Mouse (Mus musculus): ENCODE data around the gene Slc35g2. TPM values are rescaled to one million over a fixed set of nuclear protein-coding genes. Genes with fewer than 3 reads are reported as not detected.
A peak's percentile ranks its signal among the peaks of the same experiment; 100 is the strongest.

Gene Slc35g2
- polyA plus RNA-seq, 1 experiment from 2014 or later: 2.9 TPM

DNA sequence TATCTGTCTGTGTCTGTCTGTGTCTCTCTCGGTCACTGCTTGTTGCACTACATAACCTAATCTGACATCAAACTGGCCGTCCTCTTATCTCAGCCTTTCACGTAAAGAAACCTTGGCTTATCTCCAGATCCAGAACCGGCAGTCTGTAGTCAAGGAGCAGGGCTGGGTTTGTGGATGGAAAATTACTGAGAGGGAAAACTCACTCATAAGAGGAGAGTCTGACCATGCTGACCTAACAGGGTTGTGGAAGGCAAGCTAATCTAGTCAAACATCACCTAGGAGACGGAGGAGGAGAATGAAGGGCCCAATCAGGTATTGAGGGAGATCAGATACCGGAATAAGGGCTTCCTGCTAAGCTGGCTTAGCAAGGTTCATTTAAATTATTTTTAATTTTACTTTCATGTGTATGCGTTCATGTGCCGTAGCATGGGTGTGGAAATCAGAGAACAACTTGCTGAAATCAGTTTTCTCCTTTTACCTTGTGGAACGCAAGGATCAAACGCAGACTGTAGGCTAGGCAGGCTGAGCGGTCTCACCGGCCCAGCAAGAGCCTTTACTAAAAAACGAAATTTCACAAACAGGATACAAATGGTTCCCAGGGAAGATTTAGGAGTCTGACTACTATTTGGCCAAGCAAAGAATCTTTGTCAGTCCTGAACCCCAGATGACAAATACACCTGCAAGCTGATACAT, 12.1 kb upstream of the Slc35g2 start:
- 73% methylated on average over 13 of the region's 13 CpGs for WGBS
- Histone ChIP-seq H3K27me3 (replicated peaks; ENCODE audit: low read depth, poor library complexity, severe bottlenecking) (0 out of 2 replicates have a peak, but pooled peaks cover 3% of the 10 kb centered on the region), H3K4me1 (peaks cover 21% of the 10 kb centered on the region), H3K9me3 (no peaks in the 10 kb centered on the region), H3K36me3 (replicated peaks) (no peaks in the 10 kb centered on the region), H3K27ac (replicated peaks) (no peak overlapping the region), H3K4me3 (no peak overlapping the region)
- DNase-seq (ENCODE audit: low spot score): no peak

GRCm38 (mm10) chr9:100581543-100582492, 10.9 kb upstream of the Slc35g2 start:
- H3K9me3 ChIP-seq: no peaks in the 10 kb centered on the region
- H3K27ac ChIP-seq (replicated peaks): 0 out of 2 replicates have a peak overlapping the region, but pooled peaks have one; percentile 35
- DNase-seq (ENCODE audit: low spot score): peak; percentile 21
- WGBS: 35% methylated on average over 13 of the region's 13 CpGs
- H3K4me1 ChIP-seq: peaks cover 21% of the 10 kb centered on the region
- no peak overlapping the region for H3K4me3 ChIP-seq
- H3K36me3 ChIP-seq (replicated peaks): no peaks in the 10 kb centered on the region
- 0 out of 2 replicates have a peak, but pooled peaks cover 3% of the 10 kb centered on the region for H3K27me3 ChIP-seq (replicated peaks; ENCODE audit: low read depth, poor library complexity, severe bottlenecking)

DNA sequence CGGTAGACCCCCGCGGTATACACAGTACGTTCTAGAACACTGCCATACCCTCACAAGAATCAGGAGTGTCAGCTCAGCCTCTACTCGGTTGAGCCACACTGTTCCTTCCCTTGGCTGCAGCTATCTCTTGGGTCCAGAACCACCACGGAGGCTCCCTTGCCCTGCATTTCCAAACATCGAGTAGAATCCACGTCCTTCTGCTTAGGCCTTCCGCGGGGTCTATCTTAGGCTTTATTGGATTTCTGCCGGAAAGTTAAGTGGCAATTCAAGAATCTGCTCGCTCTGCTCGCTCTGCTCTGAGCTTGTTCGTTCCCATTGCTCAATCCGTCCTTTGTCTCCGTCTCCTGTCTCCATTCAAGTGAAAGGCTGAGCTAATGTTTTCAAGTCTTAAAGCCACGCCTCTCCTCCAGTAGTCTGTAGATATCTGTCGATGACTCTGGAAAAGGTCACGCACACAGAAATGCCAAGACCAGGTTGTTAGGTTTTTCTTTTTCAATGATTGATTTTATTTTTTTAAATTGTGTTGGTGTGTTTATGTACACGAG, 9.4 kb upstream of the Slc35g2 start:
- H3K36me3 ChIP-seq (replicated peaks): no peaks in the 10 kb centered on the region
- no peak overlapping the region for H3K4me3 ChIP-seq
- no peaks in the 10 kb centered on the region for H3K9me3 ChIP-seq
- peaks cover 21% of the 10 kb centered on the region for H3K4me1 ChIP-seq
- H3K27me3 ChIP-seq (replicated peaks; ENCODE audit: low read depth, poor library complexity, severe bottlenecking): 0 out of 2 replicates have a peak, but pooled peaks cover 3% of the 10 kb centered on the region
- DNase-seq (ENCODE audit: low spot score): no peak
- WGBS: 63% methylated on average over 20 of the region's 20 CpGs
- no peak overlapping the region for H3K27ac ChIP-seq (replicated peaks)

GRCm38 (mm10) chr9:100573942-100574341, 3.1 kb upstream of the Slc35g2 start:
- Histone ChIP-seq H3K27me3 (replicated peaks; ENCODE audit: low read depth, poor library complexity, severe bottlenecking) (peaks cover 12% of the 10 kb centered on the region; the same call in 1 of the 2 replicates), H3K27ac (replicated peaks) (no peak overlapping the region), H3K9me3 (no peaks in the 10 kb centered on the region), H3K4me1 (peaks cover 18% of the 10 kb centered on the region), H3K4me3 (no peak overlapping the region), H3K36me3 (replicated peaks) (no peaks in the 10 kb centered on the region)
- DNase-seq (ENCODE audit: low spot score): no peak
- 53% methylated on average over 5 of the region's 5 CpGs for WGBS

GRCm38 (mm10) chr9:100573300-100573699, 2.4 kb upstream of the Slc35g2 start:
- Histone ChIP-seq H3K27ac (replicated peaks) (no peak overlapping the region), H3K4me1 (peaks cover 18% of the 10 kb centered on the region), H3K27me3 (replicated peaks; ENCODE audit: low read depth, poor library complexity, severe bottlenecking) (peaks cover 17% of the 10 kb centered on the region; the same call in 1 of the 2 replicates), H3K4me3 (no peak overlapping the region), H3K36me3 (replicated peaks) (no peaks in the 10 kb centered on the region), H3K9me3 (no peaks in the 10 kb centered on the region)
- 85% methylated on average over 2 of the region's 2 CpGs for WGBS
- DNase-seq (ENCODE audit: low spot score): no peak

GRCm38 (mm10) chr9:100571511-100571910, 621 bp upstream of the Slc35g2 start:
- H3K9me3 ChIP-seq: no peaks in the 10 kb centered on the region
- H3K4me1 ChIP-seq: peaks cover 18% of the 10 kb centered on the region
- H3K27ac ChIP-seq (replicated peaks): no peak overlapping the region
- WGBS: 58% methylated on average over 1 of the region's 1 CpGs
- H3K27me3 ChIP-seq (replicated peaks; ENCODE audit: low read depth, poor library complexity, severe bottlenecking): peaks cover 17% of the 10 kb centered on the region; the same call in 1 of the 2 replicates
- H3K36me3 ChIP-seq (replicated peaks): no peaks in the 10 kb centered on the region
- no peak for DNase-seq (ENCODE audit: low spot score)
- H3K4me3 ChIP-seq: peak overlapping the region; percentile 76

DNA sequence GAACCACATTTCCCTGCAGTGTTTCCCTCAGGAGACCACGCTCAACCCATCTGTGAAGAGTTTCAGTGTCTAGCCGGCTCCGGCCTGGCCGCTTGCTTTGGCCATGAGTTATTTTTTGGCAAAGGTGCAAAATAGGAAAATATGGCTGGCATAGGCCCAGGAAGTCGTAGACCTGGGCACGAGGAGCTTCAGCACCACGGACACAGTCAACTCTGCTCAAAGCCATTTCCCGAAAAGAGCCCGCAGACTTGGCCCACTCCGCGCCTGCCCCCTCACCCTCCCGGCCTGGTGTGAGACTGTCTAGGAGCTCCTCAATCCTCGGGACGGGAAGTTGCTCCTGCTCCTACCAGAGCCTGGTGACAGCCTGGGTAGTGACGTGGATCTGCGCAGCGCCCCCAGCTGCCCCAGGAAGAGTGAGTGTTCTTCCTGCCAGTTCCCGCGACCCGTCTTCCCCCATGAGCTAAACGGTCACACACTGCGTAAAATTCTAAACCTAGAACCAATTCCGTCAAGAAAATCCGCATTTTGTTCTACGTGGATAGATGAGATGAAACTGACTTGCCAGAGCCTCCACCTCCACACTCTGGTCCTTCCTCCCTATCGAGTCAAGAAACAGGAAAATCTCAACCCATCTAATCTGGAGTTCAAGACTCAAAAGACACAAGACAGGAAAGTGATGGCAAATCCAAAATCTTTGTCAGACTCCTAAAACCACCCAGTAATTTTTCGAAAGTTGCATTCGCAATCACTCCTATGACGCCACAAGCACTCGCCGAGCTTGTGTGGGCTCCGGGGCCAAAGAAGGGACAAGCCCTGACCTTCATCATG, 878 bp downstream of the Slc35g2 start:
- Histone ChIP-seq H3K27me3 (replicated peaks; ENCODE audit: low read depth, poor library complexity, severe bottlenecking) (peaks cover 17% of the 10 kb centered on the region; the same call in 1 of the 2 replicates), H3K27ac (replicated peaks) (peak overlapping the region; percentile 83), H3K4me1 (peaks cover 18% of the 10 kb centered on the region), H3K36me3 (replicated peaks) (no peaks in the 10 kb centered on the region), H3K4me3 (peak overlapping the region; percentile 76), H3K9me3 (no peaks in the 10 kb centered on the region)
- WGBS: 9% methylated on average over 32 of the region's 32 CpGs
- peak; percentile 63 for DNase-seq (ENCODE audit: low spot score)

DNA sequence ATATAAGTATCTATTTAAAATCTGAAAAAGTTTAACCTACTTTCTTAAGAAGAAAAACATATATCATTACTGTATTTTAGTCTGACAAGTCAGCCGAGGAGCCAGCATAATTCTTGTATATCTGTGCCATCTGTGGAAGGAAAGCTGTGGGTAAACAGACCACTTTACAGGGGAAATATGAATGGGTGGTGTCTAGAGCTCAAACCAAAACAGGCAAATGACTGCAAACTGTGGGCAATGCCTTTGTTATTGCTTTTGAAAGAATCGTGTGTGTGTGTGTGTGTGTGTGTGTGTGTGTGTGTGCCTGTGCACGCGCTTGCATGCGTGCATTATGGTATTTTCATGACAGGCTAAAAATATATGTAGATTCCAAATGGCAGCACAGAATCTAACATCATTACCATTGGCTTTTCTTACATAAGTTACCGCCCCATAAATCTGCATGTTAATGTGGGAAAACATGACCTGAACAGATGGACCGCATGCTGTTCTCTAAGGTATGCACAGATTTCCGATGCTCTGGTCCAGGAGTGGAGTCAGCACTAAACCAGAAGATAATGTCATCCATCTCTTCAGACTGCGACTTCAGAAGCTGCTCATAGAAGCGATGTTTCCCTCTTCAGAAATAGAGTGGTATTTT, 10.5 kb downstream of the Slc35g2 start:
- Histone ChIP-seq H3K36me3 (replicated peaks) (no peaks in the 10 kb centered on the region), H3K9me3 (no peaks in the 10 kb centered on the region), H3K4me3 (no peak overlapping the region), H3K27ac (replicated peaks) (no peak overlapping the region), H3K4me1 (peaks cover 2% of the 10 kb centered on the region; the same call in 1 of the 2 replicates), H3K27me3 (replicated peaks; ENCODE audit: low read depth, poor library complexity, severe bottlenecking) (no peaks in the 10 kb centered on the region)
- DNase-seq (ENCODE audit: low spot score): no peak
- 90% methylated on average over 10 of the region's 10 CpGs for WGBS

- Histone ChIP-seq H3K27me3 (replicated peaks; ENCODE audit: low read depth, poor library complexity, severe bottlenecking) (no peaks in the 10 kb centered on the region), H3K36me3 (replicated peaks) (no peaks in the 10 kb centered on the region), H3K4me1 (peaks cover 4% of the 10 kb centered on the region; the same call in 1 of the 2 replicates), H3K9me3 (no peaks in the 10 kb centered on the region), H3K4me3 (no peak overlapping the region), H3K27ac (replicated peaks) (no peak overlapping the region)
- DNase-seq (ENCODE audit: low spot score): no peak
These were observed 11.9 kb downstream of the Slc35g2 start for GRCm38 (mm10) chr9:100558991-100559390.

GRCm38 (mm10) chr9:100558023-100558573, 12.8 kb downstream of the Slc35g2 start:
- no peak overlapping the region for H3K4me3 ChIP-seq
- H3K9me3 ChIP-seq: no peaks in the 10 kb centered on the region
- DNase-seq (ENCODE audit: low spot score): no peak
- 75% methylated on average over 4 of the region's 4 CpGs for WGBS
- no peaks in the 10 kb centered on the region for H3K27me3 ChIP-seq (replicated peaks; ENCODE audit: low read depth, poor library complexity, severe bottlenecking)
- peaks cover 2% of the 10 kb centered on the region for H3K36me3 ChIP-seq (replicated peaks)
- no peak overlapping the region for H3K27ac ChIP-seq (replicated peaks)
- peaks cover 4% of the 10 kb centered on the region; the same call in 1 of the 2 replicates for H3K4me1 ChIP-seq

DNA sequence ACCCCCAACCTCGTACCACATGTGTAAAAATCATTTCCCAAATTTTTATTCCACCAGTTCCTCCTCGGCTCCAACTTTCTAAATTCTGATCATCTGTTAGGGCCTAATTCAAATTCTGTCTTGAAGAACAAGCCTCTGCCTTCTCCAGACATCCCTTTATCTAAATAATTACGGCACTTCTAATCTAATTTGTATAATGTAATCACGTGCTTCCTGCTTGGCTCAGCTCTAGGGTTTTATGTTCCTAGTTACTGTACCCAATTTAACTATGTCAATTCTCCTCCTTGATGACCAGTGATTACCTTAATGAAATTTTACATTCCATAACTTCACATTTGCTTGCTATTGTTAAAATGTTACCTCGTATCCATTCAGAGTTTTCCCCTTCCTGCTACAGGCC, 15.2 kb downstream of the Slc35g2 start:
- Histone ChIP-seq H3K36me3 (replicated peaks) (peaks cover 11% of the 10 kb centered on the region), H3K27me3 (replicated peaks; ENCODE audit: low read depth, poor library complexity, severe bottlenecking) (no peaks in the 10 kb centered on the region), H3K4me1 (peaks cover 4% of the 10 kb centered on the region; the same call in 1 of the 2 replicates), H3K27ac (replicated peaks) (no peak overlapping the region), H3K9me3 (no peaks in the 10 kb centered on the region), H3K4me3 (no peak overlapping the region)
- no peak for DNase-seq (ENCODE audit: low spot score)
- 68% methylated on average over 5 of the region's 5 CpGs for WGBS
